Mouse (Mus musculus) cortical plate, adult 2 months (tissue): ENCODE results near the gene Eno4. TPM values are rescaled to one million over a fixed set of nuclear protein-coding genes. Genes with fewer than 3 reads are reported as not detected.

Experiments
- H3K27ac ChIP-seq: fragments of 200-500 bp; 2 replicates; pipeline ENCODE4 v1.5.1; 2012; ENCODE audit warnings: low read length, control low read depth, inconsistent platforms; ENCODE audit not compliant: insufficient read depth
- H3K4me1 ChIP-seq: fragments of 200-500 bp; 2 replicates; pipeline ENCODE4 v1.6.1; 2011; ENCODE audit warnings: low read length; ENCODE audit not compliant: control insufficient read depth, insufficient read depth
- H3K4me3 ChIP-seq: fragments of 200-500 bp; 2 replicates; pipeline ENCODE4 v1.5.1; 2011; ENCODE audit warnings: mild to moderate bottlenecking, low read length, control low read depth; ENCODE audit not compliant: insufficient read depth
- CTCF ChIP-seq: fragments of 200-500 bp; IDR thresholded peaks from 2 replicates; pipeline ENCODE4 v1.5.1; 2011; ENCODE audit warnings: mild to moderate bottlenecking, control low read depth, low read length; ENCODE audit not compliant: insufficient read depth; ENCODE audit errors: extremely low read depth
- POLR2A ChIP-seq: fragments of 200-500 bp; IDR thresholded peaks from 2 replicates; pipeline ENCODE4 v1.6.1; 2011; ENCODE audit warnings: mild to moderate bottlenecking, low read length, control low read depth; ENCODE audit not compliant: insufficient read depth; ENCODE audit errors: extremely low read depth
- polyA plus RNA-seq: library from polyadenylated mRNA; depleted of rRNA; stranded (reverse); fragments of >200 nt; gene quantifications from 2 replicates; pipeline ENCODE4 v1.2.3, GENCODE M21; 2012

The Eno4 gene
- polyA plus RNA-seq, 1 experiment: 2.6 TPM

- TF ChIP-seq POLR2A: no peak
- no peak for TF ChIP-seq CTCF
- H3K4me1 ChIP-seq: no peaks in the 10 kb centered on the region
- no peak overlapping the region for H3K27ac ChIP-seq
- H3K4me3 ChIP-seq: no peak overlapping the region
Measured at GRCm38 (mm10) chr19:58913301-58913700, 29.9 kb upstream of the Eno4 start.

- TF ChIP-seq CTCF (no peak), POLR2A (no peak)
- no peak overlapping the region for H3K4me3 ChIP-seq
- H3K27ac ChIP-seq: no peak overlapping the region
- H3K4me1 ChIP-seq: no peaks in the 10 kb centered on the region
Measured at GRCm38 (mm10) chr19:58918597-58918996, 24.6 kb upstream of the Eno4 start.

- H3K4me3 ChIP-seq: no peak overlapping the region
- TF ChIP-seq POLR2A (no peak), CTCF (no peak)
- H3K4me1 ChIP-seq: no peaks in the 10 kb centered on the region
- no peak overlapping the region for H3K27ac ChIP-seq
Measured at GRCm38 (mm10) chr19:58919148-58919547, 24.1 kb upstream of the Eno4 start.

GRCm38 (mm10) chr19:58931081-58931800 is 12.0 kb upstream of the Eno4 start:
- Histone ChIP-seq H3K4me3 (no peak overlapping the region), H3K27ac (no peak overlapping the region), H3K4me1 (no peaks in the 10 kb centered on the region)
- TF ChIP-seq POLR2A (no peak), CTCF (no peak)

GRCm38 (mm10) chr19:58933062-58933461 is 10.2 kb upstream of the Eno4 start:
- Histone ChIP-seq H3K27ac (no peak overlapping the region), H3K4me1 (no peaks in the 10 kb centered on the region), H3K4me3 (no peak overlapping the region)
- TF ChIP-seq CTCF: no peak
- TF ChIP-seq POLR2A: no peak

GRCm38 (mm10) chr19:58945959-58946358 is 2.7 kb downstream of the Eno4 start:
- H3K4me3 ChIP-seq: no peak overlapping the region
- no peaks in the 10 kb centered on the region for H3K4me1 ChIP-seq
- TF ChIP-seq POLR2A (no peak), CTCF (no peak)
- no peak overlapping the region for H3K27ac ChIP-seq

- H3K4me3 ChIP-seq: no peak overlapping the region
- TF ChIP-seq CTCF (no peak), POLR2A (no peak)
- no peak overlapping the region for H3K27ac ChIP-seq
- H3K4me1 ChIP-seq: no peaks in the 10 kb centered on the region
Measured at GRCm38 (mm10) chr19:58951521-58951920, 8.3 kb downstream of the Eno4 start.

GRCm38 (mm10) chr19:58952236-58952635 is 9.0 kb downstream of the Eno4 start:
- no peak overlapping the region for H3K27ac ChIP-seq
- TF ChIP-seq POLR2A (no peak), CTCF (no peak)
- no peak overlapping the region for H3K4me3 ChIP-seq
- no peaks in the 10 kb centered on the region for H3K4me1 ChIP-seq

GRCm38 (mm10) chr19:58954779-58955178 is 11.6 kb downstream of the Eno4 start:
- H3K4me3 ChIP-seq: no peak overlapping the region
- no peak for TF ChIP-seq POLR2A
- TF ChIP-seq CTCF: no peak
- no peak overlapping the region for H3K27ac ChIP-seq
- no peaks in the 10 kb centered on the region for H3K4me1 ChIP-seq

GRCm38 (mm10) chr19:58963011-58963410 is 19.8 kb downstream of the Eno4 start:
- Histone ChIP-seq H3K27ac (no peak overlapping the region), H3K4me3 (no peak overlapping the region), H3K4me1 (no peaks in the 10 kb centered on the region)
- TF ChIP-seq CTCF (no peak), POLR2A (no peak)
